Mouse (Mus musculus) testis, adult 2 months (tissue): ENCODE data around the gene Hcn4. TPM values are rescaled to one million over a fixed set of nuclear protein-coding genes. Genes with fewer than 3 reads are reported as not detected.

ENCODE experiments used
- H3K27ac ChIP-seq: fragments of 200-500 bp; 2 replicates; pipeline ENCODE4 v1.5.1; 2012; ENCODE audit warnings: low read depth, low read length; ENCODE audit not compliant: control insufficient read depth, insufficient read depth
- H3K27me3 ChIP-seq: fragments of 200-500 bp; 2 replicates; pipeline ENCODE4 v1.6.1; 2012; ENCODE audit warnings: mild to moderate bottlenecking, low read length, moderate library complexity; ENCODE audit not compliant: control insufficient read depth, insufficient read depth
- H3K36me3 ChIP-seq: fragments of 200-500 bp; 2 replicates; pipeline ENCODE4 v1.6.1; 2012; ENCODE audit warnings: mild to moderate bottlenecking, low read length; ENCODE audit not compliant: control insufficient read depth, insufficient read depth
- H3K4me1 ChIP-seq: fragments of 200-500 bp; 2 replicates; pipeline ENCODE4 v1.6.1; 2012; ENCODE audit warnings: low read length; ENCODE audit not compliant: control insufficient read depth, insufficient read depth
- H3K4me3 ChIP-seq: fragments of 200-500 bp; 2 replicates; pipeline ENCODE4 v1.5.1; 2012; ENCODE audit warnings: low read depth, mild to moderate bottlenecking, low read length, moderate library complexity, mixed read lengths; ENCODE audit not compliant: control insufficient read depth
- CTCF ChIP-seq: fragments of 200-500 bp; IDR thresholded peaks from 2 replicates; pipeline ENCODE4 v1.5.1; 2012; ENCODE audit warnings: low read depth, mild to moderate bottlenecking, inconsistent platforms, low read length, moderate library complexity; ENCODE audit not compliant: control insufficient read depth, insufficient read depth, insufficient replicate concordance
- POLR2A ChIP-seq: fragments of 200-500 bp; IDR thresholded peaks from 2 replicates; pipeline ENCODE4 v1.6.1; 2012; ENCODE audit warnings: low read depth, mild to moderate bottlenecking, inconsistent platforms, low read length, moderate library complexity; ENCODE audit not compliant: control insufficient read depth
- polyA plus RNA-seq: library from polyadenylated mRNA; depleted of rRNA; stranded (reverse); fragments of >200 nt; gene quantifications from 2 replicates; pipeline ENCODE4 v1.2.3, GENCODE M21; 2012; rRNA removed

The Hcn4 gene
- polyA plus RNA-seq, 1 experiment: 0.09 TPM

- Histone ChIP-seq H3K4me3 (no peak overlapping the region), H3K27ac (no peak overlapping the region), H3K4me1 (no peaks in the 10 kb centered on the region), H3K27me3 (no peaks in the 10 kb centered on the region), H3K36me3 (no peaks in the 10 kb centered on the region)
- TF ChIP-seq POLR2A (no peak), CTCF (no peak)
Observed at GRCm38 (mm10) chr9:58891840-58892640, 68.8 kb downstream of the Hcn4 start.

GRCm38 (mm10) chr9:58899602-58900001 is 76.4 kb downstream of the Hcn4 start:
- Histone ChIP-seq H3K27ac (no peak overlapping the region), H3K27me3 (no peaks in the 10 kb centered on the region), H3K36me3 (no peaks in the 10 kb centered on the region), H3K4me3 (no peak overlapping the region), H3K4me1 (no peaks in the 10 kb centered on the region)
- TF ChIP-seq CTCF (no peak), POLR2A (no peak)

GRCm38 (mm10) chr9:58902869-58903585 is 79.8 kb downstream of the Hcn4 start:
- Histone ChIP-seq H3K27ac (no peak overlapping the region), H3K36me3 (no peaks in the 10 kb centered on the region), H3K27me3 (no peaks in the 10 kb centered on the region), H3K4me1 (no peaks in the 10 kb centered on the region), H3K4me3 (no peak overlapping the region)
- TF ChIP-seq CTCF: no peak
- no peak for TF ChIP-seq POLR2A

Other genes with a start within 250 kb of the Hcn4 start
- gene Nptn, start 241.2 kb upstream of the Hcn4 start, polyA plus RNA-seq: 80.2 and 87.0 TPM in 2 replicates
- gene Rec114, start 79.4 kb upstream of the Hcn4 start, polyA plus RNA-seq: 5.5 and 6.6 TPM in 2 replicates
- gene Neo1, start 213.0 kb downstream of the Hcn4 start, polyA plus RNA-seq: 12.9 and 17.5 TPM in 2 replicates